Mouse (Mus musculus): ENCODE data around the gene Scaf11. TPM values are rescaled to one million over a fixed set of nuclear protein-coding genes. Genes with fewer than 3 reads are reported as not detected.
A peak's percentile ranks its signal among the peaks of the same experiment; 100 is the strongest.

Gene Scaf11
- polyA plus RNA-seq, 1 experiment from 2014 or later, result 101 TPM

- no peak for ATAC-seq (ENCODE audit: low FRiP score)
- DNase-seq (ENCODE audit: low spot score, missing footprints), result peak; percentile 60
- Histone ChIP-seq H3K4me3 (ENCODE audit: low read depth, low read length) (no peak overlapping the region), H3K9me3 (ENCODE audit: control insufficient read depth, low read length) (no peaks in the 10 kb centered on the region), H3K4me1 (ENCODE audit: control insufficient read depth, insufficient read depth, low read length) (no peaks in the 10 kb centered on the region), H3K9ac (ENCODE audit: low read length) (no peak overlapping the region), H3K27ac (ENCODE audit: low read depth, low read length) (no peak overlapping the region), H3K27me3 (ENCODE audit: control insufficient read depth, insufficient read depth, low read length) (no peaks in the 10 kb centered on the region), H3K36me3 (ENCODE audit: control insufficient read depth, insufficient read depth, low read length) (peaks cover 17% of the 10 kb centered on the region), H3K4me2 (no peak overlapping the region)
- 95% methylated on average over 8 of the region's 8 CpGs for WGBS
Observed at GRCm38 (mm10) chr15:96419920-96420319, 40.7 kb downstream of the Scaf11 start.

GRCm38 (mm10) chr15:96418161-96418560, 42.5 kb downstream of the Scaf11 start:
- DNase-seq (ENCODE audit: low spot score, missing footprints), result no peak
- no peak overlapping the region for H3K4me2 ChIP-seq
- no peaks in the 10 kb centered on the region for H3K27me3 ChIP-seq (ENCODE audit: control insufficient read depth, insufficient read depth, low read length)
- no peak overlapping the region for H3K9ac ChIP-seq (ENCODE audit: low read length)
- H3K4me3 ChIP-seq (ENCODE audit: low read depth, low read length), result no peak overlapping the region
- 90% methylated on average over 12 of the region's 12 CpGs for WGBS
- peaks cover 17% of the 10 kb centered on the region for H3K36me3 ChIP-seq (ENCODE audit: control insufficient read depth, insufficient read depth, low read length)
- no peaks in the 10 kb centered on the region for H3K9me3 ChIP-seq (ENCODE audit: control insufficient read depth, low read length)
- H3K4me1 ChIP-seq (ENCODE audit: control insufficient read depth, insufficient read depth, low read length), result no peaks in the 10 kb centered on the region
- H3K27ac ChIP-seq (ENCODE audit: low read depth, low read length), result no peak overlapping the region
- ATAC-seq (ENCODE audit: low FRiP score), result no peak

GRCm38 (mm10) chr15:96408717-96409121, 51.9 kb downstream of the Scaf11 start:
- no peak overlapping the region for H3K4me3 ChIP-seq (ENCODE audit: low read depth, low read length)
- no peak for ATAC-seq (ENCODE audit: low FRiP score)
- 93% methylated on average over 6 of the region's 6 CpGs for WGBS

GRCm38 (mm10) chr15:96407151-96407550, 53.5 kb downstream of the Scaf11 start:
- Histone ChIP-seq H3K4me2 (no peak overlapping the region), H3K9me3 (ENCODE audit: control insufficient read depth, low read length) (no peaks in the 10 kb centered on the region), H3K36me3 (ENCODE audit: control insufficient read depth, insufficient read depth, low read length) (peaks cover 3% of the 10 kb centered on the region; the same call in 1 of the 2 replicates), H3K27ac (ENCODE audit: low read depth, low read length) (no peak overlapping the region), H3K4me1 (ENCODE audit: control insufficient read depth, insufficient read depth, low read length) (no peaks in the 10 kb centered on the region), H3K9ac (ENCODE audit: low read length) (no peak overlapping the region), H3K4me3 (ENCODE audit: low read depth, low read length) (no peak overlapping the region), H3K27me3 (ENCODE audit: control insufficient read depth, insufficient read depth, low read length) (no peaks in the 10 kb centered on the region)
- ATAC-seq (ENCODE audit: low FRiP score) (no peak), DNase-seq (ENCODE audit: low spot score, missing footprints) (no peak)
- WGBS, result 78% methylated on average over 2 of the region's 2 CpGs

More at GRCm38 (mm10) chr15:96408717-96409121, 51.9 kb downstream of the Scaf11 start:
- Histone ChIP-seq H3K4me2 (no peak overlapping the region), H3K9me3 (ENCODE audit: control insufficient read depth, low read length) (no peaks in the 10 kb centered on the region), H3K27me3 (ENCODE audit: control insufficient read depth, insufficient read depth, low read length) (no peaks in the 10 kb centered on the region), H3K4me1 (ENCODE audit: control insufficient read depth, insufficient read depth, low read length) (no peaks in the 10 kb centered on the region), H3K9ac (ENCODE audit: low read length) (no peak overlapping the region), H3K27ac (ENCODE audit: low read depth, low read length) (no peak overlapping the region), H3K36me3 (ENCODE audit: control insufficient read depth, insufficient read depth, low read length) (peaks cover 3% of the 10 kb centered on the region; the same call in 1 of the 2 replicates)
- no peak for DNase-seq (ENCODE audit: low spot score, missing footprints)

DNA sequence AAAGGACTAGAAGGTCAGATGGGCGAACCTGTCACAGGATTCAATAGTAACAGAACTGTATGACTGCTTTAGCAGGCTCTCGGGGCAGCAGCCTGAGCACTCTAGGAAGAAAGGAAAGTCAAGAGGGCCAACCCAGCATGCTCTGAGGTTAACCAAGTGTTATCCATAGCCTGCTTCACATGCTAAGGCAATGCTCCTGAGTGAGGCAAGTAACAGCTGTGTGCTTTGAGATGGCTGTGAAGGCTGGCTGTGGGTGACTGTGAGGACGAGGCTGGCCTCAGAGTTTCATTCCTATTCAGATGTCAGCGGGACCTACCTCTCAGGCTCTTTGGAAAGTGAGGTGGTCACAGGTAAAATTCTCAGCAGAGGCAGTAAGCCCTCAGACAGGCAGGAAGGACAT, 54.4 kb downstream of the Scaf11 start:
- 86% methylated on average over 4 of the region's 4 CpGs for WGBS
- Histone ChIP-seq H3K4me2 (no peak overlapping the region), H3K4me3 (ENCODE audit: low read depth, low read length) (no peak overlapping the region), H3K27me3 (ENCODE audit: control insufficient read depth, insufficient read depth, low read length) (no peaks in the 10 kb centered on the region), H3K9me3 (ENCODE audit: control insufficient read depth, low read length) (no peaks in the 10 kb centered on the region), H3K4me1 (ENCODE audit: control insufficient read depth, insufficient read depth, low read length) (no peaks in the 10 kb centered on the region), H3K27ac (ENCODE audit: low read depth, low read length) (no peak overlapping the region), H3K36me3 (ENCODE audit: control insufficient read depth, insufficient read depth, low read length) (peaks cover 3% of the 10 kb centered on the region; the same call in 1 of the 2 replicates), H3K9ac (ENCODE audit: low read length) (no peak overlapping the region)
- ATAC-seq (ENCODE audit: low FRiP score) (no peak), DNase-seq (ENCODE audit: low spot score, missing footprints) (no peak)

DNA sequence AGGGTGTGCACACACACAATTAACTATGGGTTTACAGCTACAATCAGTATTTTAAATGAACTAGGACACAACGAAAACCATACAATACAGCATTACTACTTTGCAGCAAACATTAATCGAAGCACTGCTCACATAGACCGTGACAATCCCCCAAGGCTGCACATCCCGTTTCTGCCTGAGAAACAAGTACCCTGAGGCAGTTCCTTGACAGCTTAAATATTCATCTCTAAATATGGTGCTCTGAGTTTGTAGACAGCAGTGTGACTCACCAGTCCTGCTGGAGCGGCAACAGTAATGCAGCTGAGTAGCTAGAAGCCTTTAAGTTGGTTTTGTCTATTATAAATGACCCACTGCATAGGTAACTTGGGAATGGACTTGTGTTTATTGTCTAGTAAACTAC, 55.1 kb downstream of the Scaf11 start:
- ATAC-seq (ENCODE audit: low FRiP score) (no peak), DNase-seq (ENCODE audit: low spot score, missing footprints) (no peak)
- Histone ChIP-seq H3K4me3 (ENCODE audit: low read depth, low read length) (no peak overlapping the region), H3K4me2 (no peak overlapping the region), H3K36me3 (ENCODE audit: control insufficient read depth, insufficient read depth, low read length) (peaks cover 3% of the 10 kb centered on the region; the same call in 1 of the 2 replicates), H3K4me1 (ENCODE audit: control insufficient read depth, insufficient read depth, low read length) (no peaks in the 10 kb centered on the region), H3K9me3 (ENCODE audit: control insufficient read depth, low read length) (no peaks in the 10 kb centered on the region), H3K27ac (ENCODE audit: low read depth, low read length) (no peak overlapping the region), H3K9ac (ENCODE audit: low read length) (no peak overlapping the region), H3K27me3 (ENCODE audit: control insufficient read depth, insufficient read depth, low read length) (no peaks in the 10 kb centered on the region)
- 90% methylated on average over 5 of the region's 5 CpGs for WGBS

DNA sequence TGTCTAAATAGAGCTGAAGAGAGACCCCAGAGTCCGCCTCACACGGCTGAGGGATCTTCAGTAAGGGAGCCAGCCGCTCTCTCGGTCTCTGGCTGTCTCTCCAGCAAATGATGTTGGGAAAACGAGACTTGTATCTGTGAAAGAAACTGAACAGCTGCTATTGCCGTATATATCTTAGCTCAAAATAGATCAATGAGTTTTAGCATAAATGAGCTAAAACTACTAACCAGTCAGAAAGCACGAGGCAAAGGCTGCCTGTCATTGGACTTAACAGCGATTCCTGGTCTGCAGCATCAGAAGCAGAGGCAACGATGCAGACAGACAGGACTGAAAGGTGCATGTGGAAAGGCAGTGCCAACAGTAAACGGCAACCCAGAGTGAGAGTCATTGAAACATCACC, 62.3 kb downstream of the Scaf11 start:
- no peak overlapping the region for H3K4me2 ChIP-seq
- H3K4me3 ChIP-seq (ENCODE audit: low read depth, low read length), result no peak overlapping the region
- H3K9ac ChIP-seq (ENCODE audit: low read length), result no peak overlapping the region
- no peaks in the 10 kb centered on the region for H3K4me1 ChIP-seq (ENCODE audit: control insufficient read depth, insufficient read depth, low read length)
- DNase-seq (ENCODE audit: low spot score, missing footprints) (no peak), ATAC-seq (ENCODE audit: low FRiP score) (no peak)
- no peak overlapping the region for H3K27ac ChIP-seq (ENCODE audit: low read depth, low read length)
- no peaks in the 10 kb centered on the region for H3K27me3 ChIP-seq (ENCODE audit: control insufficient read depth, insufficient read depth, low read length)
- peaks cover 3% of the 10 kb centered on the region; the same call in 1 of the 2 replicates for H3K36me3 ChIP-seq (ENCODE audit: control insufficient read depth, insufficient read depth, low read length)
- 92% methylated on average over 10 of the region's 10 CpGs for WGBS
- H3K9me3 ChIP-seq (ENCODE audit: control insufficient read depth, low read length), result no peaks in the 10 kb centered on the region

DNA sequence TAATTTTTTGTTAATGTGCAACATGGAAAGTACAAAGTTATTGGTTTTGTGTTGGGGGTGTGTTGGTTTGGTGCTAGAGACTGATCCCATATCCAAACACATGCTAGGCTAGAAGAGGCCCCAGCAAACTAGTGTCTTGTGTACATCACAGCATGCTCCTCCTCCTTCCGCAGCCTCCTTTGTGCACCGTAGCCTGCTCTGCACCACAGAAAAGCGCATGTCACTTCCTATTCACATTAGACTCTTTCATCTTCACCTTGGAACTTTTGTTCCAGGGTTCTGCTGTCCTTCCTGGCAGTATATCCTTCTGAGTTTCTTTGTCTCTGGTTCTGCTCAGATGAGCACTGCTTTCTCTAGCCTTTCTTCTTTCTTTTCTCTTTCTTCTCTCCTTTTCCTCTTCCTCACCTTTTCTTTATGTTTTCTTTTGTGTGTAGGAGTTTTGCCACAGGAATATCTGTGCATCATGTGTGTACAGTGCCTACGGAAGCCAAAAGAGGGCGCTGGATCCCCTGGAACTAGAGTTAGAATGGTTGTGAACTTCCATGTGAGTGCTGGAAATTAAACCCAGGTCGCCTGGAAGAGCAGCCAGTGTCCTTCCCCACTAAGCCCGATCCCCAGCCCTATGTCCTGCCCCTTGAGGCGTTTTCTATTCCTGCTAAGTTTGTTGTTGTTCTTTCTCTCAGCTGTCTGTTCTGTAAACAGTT, 63.9 kb downstream of the Scaf11 start:
- Histone ChIP-seq H3K4me1 (ENCODE audit: control insufficient read depth, insufficient read depth, low read length) (no peaks in the 10 kb centered on the region), H3K4me3 (ENCODE audit: low read depth, low read length) (no peak overlapping the region), H3K27ac (ENCODE audit: low read depth, low read length) (no peak overlapping the region), H3K36me3 (ENCODE audit: control insufficient read depth, insufficient read depth, low read length) (peaks cover 3% of the 10 kb centered on the region; the same call in 1 of the 2 replicates), H3K4me2 (no peak overlapping the region), H3K9me3 (ENCODE audit: control insufficient read depth, low read length) (no peaks in the 10 kb centered on the region), H3K27me3 (ENCODE audit: control insufficient read depth, insufficient read depth, low read length) (no peaks in the 10 kb centered on the region), H3K9ac (ENCODE audit: low read length) (no peak overlapping the region)
- ATAC-seq (ENCODE audit: low FRiP score) (no peak), DNase-seq (ENCODE audit: low spot score, missing footprints) (no peak)
- 77% methylated on average over 8 of the region's 8 CpGs for WGBS

DNA sequence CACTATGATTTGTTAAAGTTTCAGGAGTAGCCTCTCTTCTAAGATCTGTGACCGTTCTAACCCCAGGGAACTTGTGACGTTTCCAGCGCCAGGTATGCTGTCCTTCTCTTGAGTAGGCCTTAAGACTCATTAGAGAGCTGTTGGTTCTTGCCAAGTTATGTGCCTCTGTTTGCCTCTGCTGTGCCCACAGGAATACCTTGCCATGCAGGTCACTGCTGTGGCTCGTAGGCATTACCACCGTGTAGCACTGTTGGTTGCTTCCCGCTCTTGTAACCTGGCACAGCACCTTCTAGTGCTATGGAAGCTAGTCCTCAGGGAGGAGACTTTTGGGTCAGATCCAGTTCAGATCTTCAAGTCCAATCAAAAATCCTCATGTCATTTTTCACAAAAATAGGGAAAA, 65.6 kb downstream of the Scaf11 start:
- no peak for ATAC-seq (ENCODE audit: low FRiP score)
- no peak overlapping the region for H3K4me2 ChIP-seq

More for the DNA sequence above, 65.6 kb downstream of the Scaf11 start:
- Histone ChIP-seq H3K4me1 (ENCODE audit: control insufficient read depth, insufficient read depth, low read length) (no peaks in the 10 kb centered on the region), H3K9ac (ENCODE audit: low read length) (no peak overlapping the region), H3K27ac (ENCODE audit: low read depth, low read length) (no peak overlapping the region), H3K27me3 (ENCODE audit: control insufficient read depth, insufficient read depth, low read length) (no peaks in the 10 kb centered on the region), H3K36me3 (ENCODE audit: control insufficient read depth, insufficient read depth, low read length) (peaks cover 3% of the 10 kb centered on the region; the same call in 1 of the 2 replicates), H3K9me3 (ENCODE audit: control insufficient read depth, low read length) (no peaks in the 10 kb centered on the region), H3K4me3 (ENCODE audit: low read depth, low read length) (no peak overlapping the region)
- DNase-seq (ENCODE audit: low spot score, missing footprints), result no peak
- WGBS, result 99% methylated on average over 6 of the region's 6 CpGs
